Mouse (Mus musculus) kidney, postnatal 25 days (tissue): ENCODE data around the gene Acsl3.

ENCODE experiments used
- DNase-seq, 2 experiments: peaks; one replicate each; pipeline ENCODE4 v3.0.0; 2021; ENCODE audit warnings: mixed read lengths in 2 of 2

The Acsl3 gene

GRCm38 (mm10) chr1:78688149-78688548, 30.5 kb downstream of the Acsl3 start:
- peak in 1 of 2 experiments; percentile 7 for DNase-seq

- DNase-seq: no peak
Observed at GRCm38 (mm10) chr1:78694503-78695258, 37.1 kb downstream of the Acsl3 start.

GRCm38 (mm10) chr1:78696305-78696704, 38.7 kb downstream of the Acsl3 start:
- DNase-seq: no peak

- no peak for DNase-seq
Observed at GRCm38 (mm10) chr1:78696903-78697302, 39.3 kb downstream of the Acsl3 start.

GRCm38 (mm10) chr1:78698138-78698537, 40.5 kb downstream of the Acsl3 start:
- peak in 1 of 2 experiments; percentile 9 for DNase-seq

GRCm38 (mm10) chr1:78701740-78702139, 44.1 kb downstream of the Acsl3 start:
- DNase-seq: no peak

GRCm38 (mm10) chr1:78702282-78702963, 44.8 kb downstream of the Acsl3 start:
- DNase-seq: peak; percentile 40 to 45

- DNase-seq: no peak
Observed at GRCm38 (mm10) chr1:78702964-78703285, 45.3 kb downstream of the Acsl3 start.

- DNase-seq: no peak
Observed at GRCm38 (mm10) chr1:78706338-78706737, 48.7 kb downstream of the Acsl3 start.

GRCm38 (mm10) chr1:78707280-78707679, 49.7 kb downstream of the Acsl3 start:
- DNase-seq: peak in 1 of 2 experiments; percentile 40

- DNase-seq: no peak
Observed at GRCm38 (mm10) chr1:78710026-78710425, 52.4 kb downstream of the Acsl3 start.

- DNase-seq: no peak
Observed at GRCm38 (mm10) chr1:78710613-78711329, 53.1 kb downstream of the Acsl3 start.

GRCm38 (mm10) chr1:78724458-78725190, 67.0 kb downstream of the Acsl3 start:
- peak; percentile 71 to 80 for DNase-seq

GRCm38 (mm10) chr1:78725191-78725490, 67.5 kb downstream of the Acsl3 start:
- no peak for DNase-seq

- peak in 1 of 2 experiments; percentile 18 for DNase-seq
Observed at GRCm38 (mm10) chr1:78725617-78726223, 68.1 kb downstream of the Acsl3 start.

- no peak for DNase-seq
Observed at GRCm38 (mm10) chr1:78730114-78730720, 72.6 kb downstream of the Acsl3 start.

- no peak for DNase-seq
Observed at GRCm38 (mm10) chr1:78732290-78732689, 74.7 kb downstream of the Acsl3 start.

GRCm38 (mm10) chr1:78734261-78735000, 76.8 kb downstream of the Acsl3 start:
- DNase-seq: peak in 1 of 2 experiments; percentile 14

GRCm38 (mm10) chr1:78737646-78738045, 80.0 kb downstream of the Acsl3 start:
- no peak for DNase-seq

- no peak for DNase-seq
Observed at GRCm38 (mm10) chr1:78740676-78741075, 83.1 kb downstream of the Acsl3 start.

- no peak for DNase-seq
Observed at GRCm38 (mm10) chr1:78742198-78742597, 84.6 kb downstream of the Acsl3 start.

GRCm38 (mm10) chr1:78743318-78743717, 85.7 kb downstream of the Acsl3 start:
- DNase-seq: no peak
